Mouse (Mus musculus): ENCODE measurements around the gene Rbms1.

The Rbms1 gene

GRCm38 (mm10) chr2:60962671-60963421, at the start of gene Rbms1:
Rbms1 (minus strand) TSS chr2:60963192.
- DNase-seq (ENCODE audit: low read depth, low spot score): peak; percentile 48

DNA sequence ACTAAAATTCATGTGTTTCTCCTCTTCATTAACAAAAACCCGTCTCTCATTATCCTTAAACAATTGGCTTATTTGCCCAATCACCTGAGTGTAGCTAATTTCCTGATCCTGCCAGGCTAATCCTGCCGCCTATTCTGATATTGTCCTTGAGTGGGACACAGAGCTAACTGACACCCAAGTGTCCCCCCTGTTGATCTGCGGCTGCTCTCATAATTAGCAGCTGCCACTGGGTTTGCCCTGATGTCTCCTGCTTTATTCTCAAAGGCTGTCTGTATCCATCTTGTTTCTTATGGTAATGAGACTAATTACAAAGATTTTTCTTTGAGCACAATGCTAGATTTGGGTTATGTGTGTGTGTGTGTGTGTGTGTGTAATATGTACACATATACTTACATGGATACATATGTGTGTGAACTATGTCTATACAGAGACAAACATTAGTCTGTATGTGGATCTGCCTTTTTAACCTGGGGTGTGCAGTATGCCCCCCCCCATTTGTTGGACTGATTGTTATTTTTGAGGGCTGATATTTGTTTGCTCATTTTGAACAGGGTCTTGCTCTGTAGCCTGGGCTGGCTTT, 49.3 kb upstream of the Rbms1 start:
- DNase-seq (ENCODE audit: low read depth, low spot score): no peak

DNA sequence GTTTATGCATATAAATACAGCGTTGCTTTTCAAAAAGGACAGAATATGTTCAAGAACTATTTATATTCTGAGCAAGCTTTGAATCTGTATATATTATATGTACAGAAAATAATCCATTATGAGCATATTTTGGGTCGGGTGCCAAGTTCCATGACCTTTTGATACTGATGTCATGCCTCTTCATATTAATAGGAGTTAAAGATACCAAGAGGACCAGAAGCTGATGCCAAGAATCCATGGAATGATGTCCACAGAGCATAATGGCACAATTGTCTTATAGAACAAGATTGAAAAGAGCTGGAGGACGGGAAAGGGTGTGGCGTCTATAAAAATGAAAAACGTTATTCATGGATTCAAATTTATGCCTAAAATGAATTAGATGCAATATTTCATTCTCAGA, 23.3 kb upstream of the Rbms1 start:
- no peak for DNase-seq (ENCODE audit: low read depth, low spot score)

DNA sequence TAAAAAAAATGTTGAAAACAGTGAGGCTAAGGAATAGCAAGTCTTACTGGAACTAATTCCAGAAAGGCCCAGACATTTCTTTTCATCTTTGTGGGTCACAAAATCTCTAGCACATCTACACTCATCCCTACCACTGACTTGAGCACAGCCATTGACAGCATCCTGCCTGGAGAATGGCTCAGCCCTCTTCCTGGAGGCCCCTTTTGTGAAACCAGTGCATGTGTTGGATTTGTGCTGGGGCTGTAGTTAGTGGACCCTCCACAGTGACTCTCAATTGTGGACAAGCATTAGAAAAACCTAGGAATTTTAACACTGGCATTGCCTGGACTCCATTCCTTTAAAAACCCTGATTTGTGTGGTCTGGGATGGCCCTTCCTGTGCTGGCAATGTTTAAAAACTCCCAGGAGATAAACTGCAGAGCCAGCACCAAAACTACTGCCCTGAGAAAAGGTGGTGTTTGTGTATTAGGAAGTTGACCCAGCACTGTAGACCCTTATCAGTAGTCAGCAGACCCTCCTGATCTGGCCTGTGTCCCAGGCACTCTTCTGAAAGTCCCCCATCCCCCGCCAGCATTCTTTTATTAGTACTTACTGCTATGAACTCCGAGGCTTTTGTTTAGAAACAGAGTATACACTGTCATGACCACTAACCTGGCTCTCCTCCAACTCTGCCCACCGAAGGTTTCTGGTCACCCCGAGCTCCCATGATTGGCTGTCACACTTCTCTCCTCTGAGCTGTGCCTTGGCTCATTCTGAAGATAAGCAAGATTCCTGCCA, 15.7 kb upstream of the Rbms1 start:
- no peak for DNase-seq (ENCODE audit: low read depth, low spot score)

DNA sequence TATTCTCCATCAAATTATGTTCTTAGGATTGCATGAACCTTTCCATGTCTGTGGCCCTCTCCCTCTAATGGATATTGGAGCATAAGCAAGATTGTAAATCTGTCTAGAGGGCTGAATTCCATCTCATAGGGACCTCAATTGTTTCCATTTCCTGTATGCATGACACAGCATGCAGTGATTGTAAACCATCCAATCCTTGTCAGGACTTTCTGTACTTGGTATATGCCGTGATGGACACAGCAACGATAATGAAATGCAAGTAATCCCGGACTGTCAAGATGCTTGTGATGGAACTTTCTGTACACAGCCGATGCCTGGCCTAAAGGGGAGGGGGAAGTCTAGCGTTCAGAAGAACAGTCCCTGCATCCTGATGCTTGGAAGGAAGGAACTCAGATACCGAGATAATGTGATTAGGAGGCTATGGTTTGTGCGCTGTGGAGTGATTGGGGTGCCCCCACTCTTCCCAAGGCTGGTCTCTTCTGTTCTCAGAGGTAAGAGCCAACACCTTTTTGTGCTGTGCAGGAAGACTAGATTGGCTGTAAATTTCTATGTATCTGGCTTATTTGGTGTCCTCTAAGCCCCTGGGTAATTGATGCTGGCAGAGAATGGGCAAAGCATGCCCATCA, 9.3 kb upstream of the Rbms1 start:
- no peak for DNase-seq (ENCODE audit: low read depth, low spot score)

GRCm38 (mm10) chr2:60963616-60964015, 624 bp upstream of the Rbms1 start:
- DNase-seq (ENCODE audit: low read depth, low spot score): no peak

GRCm38 (mm10) chr2:60962001-60962670, 856 bp downstream of the Rbms1 start:
- peak; percentile 28 for DNase-seq (ENCODE audit: low read depth, low spot score)

DNA sequence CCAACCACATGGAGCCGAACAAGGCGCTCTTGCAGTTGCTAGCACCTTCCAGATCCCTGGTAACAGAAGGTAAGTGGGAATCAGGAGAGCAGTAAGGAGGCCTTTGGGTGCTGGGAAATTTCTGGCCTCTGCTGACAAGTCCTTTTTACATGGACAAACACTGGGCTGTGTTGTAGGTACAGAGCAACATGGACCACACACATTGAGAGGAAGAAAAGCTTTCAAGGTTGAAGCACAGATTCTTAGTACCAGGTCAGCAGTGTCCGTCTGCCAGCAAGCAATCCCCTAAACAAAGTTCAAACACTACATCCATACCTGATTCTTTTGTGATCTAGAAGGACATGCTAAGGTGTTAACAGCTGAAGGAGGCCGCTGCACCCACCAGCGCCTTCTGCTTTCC, 1.7 kb downstream of the Rbms1 start:
- DNase-seq (ENCODE audit: low read depth, low spot score): no peak

DNA sequence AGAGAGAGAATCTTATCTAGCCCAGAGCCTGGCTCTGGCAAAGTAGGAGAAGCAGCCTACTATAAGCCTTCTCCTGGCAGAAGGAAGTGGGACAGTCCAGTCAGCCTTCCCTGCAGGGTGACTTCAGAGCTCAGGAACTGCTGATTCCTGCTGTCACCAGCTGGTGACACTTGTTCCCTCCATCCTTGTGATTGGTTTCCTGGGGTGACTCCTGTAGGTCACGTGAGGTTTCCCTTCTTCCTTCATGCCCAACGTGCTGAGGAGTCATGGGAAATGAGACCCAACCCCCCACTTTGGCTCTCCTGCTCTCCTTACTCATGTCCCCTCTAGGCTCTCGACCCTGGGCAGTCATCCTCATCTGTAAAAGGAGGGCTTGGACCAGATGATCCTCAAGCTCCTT, 14.8 kb downstream of the Rbms1 start:
- no peak for DNase-seq (ENCODE audit: low read depth, low spot score)

DNA sequence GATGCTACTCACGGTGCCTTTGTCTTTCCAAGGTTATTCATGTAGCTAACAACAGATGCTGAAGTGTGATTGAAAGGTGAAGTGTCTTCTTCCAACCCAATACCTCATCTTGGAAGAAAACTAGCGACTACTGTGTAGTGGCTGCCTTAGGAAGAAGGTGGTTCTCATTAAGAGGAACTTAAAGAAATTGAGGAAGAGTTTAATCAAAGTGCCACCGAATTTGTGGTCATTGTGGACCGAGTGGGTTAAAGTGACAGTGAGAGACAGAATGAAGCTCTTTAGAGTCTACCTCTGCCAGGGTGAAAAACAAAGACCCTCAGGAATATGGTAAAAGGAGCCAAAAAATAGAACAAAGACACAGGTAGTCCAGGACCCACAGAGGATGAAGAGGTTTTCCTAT, 15.2 kb downstream of the Rbms1 start:
- DNase-seq (ENCODE audit: low read depth, low spot score): no peak

GRCm38 (mm10) chr2:60940454-60940961, 22.5 kb downstream of the Rbms1 start:
- no peak for DNase-seq (ENCODE audit: low read depth, low spot score)

- DNase-seq (ENCODE audit: low read depth, low spot score): no peak
These were observed 23.0 kb downstream of the Rbms1 start for GRCm38 (mm10) chr2:60939957-60940356.

- DNase-seq (ENCODE audit: low read depth, low spot score): no peak
These were observed 26.1 kb downstream of the Rbms1 start for GRCm38 (mm10) chr2:60936910-60937309.

DNA sequence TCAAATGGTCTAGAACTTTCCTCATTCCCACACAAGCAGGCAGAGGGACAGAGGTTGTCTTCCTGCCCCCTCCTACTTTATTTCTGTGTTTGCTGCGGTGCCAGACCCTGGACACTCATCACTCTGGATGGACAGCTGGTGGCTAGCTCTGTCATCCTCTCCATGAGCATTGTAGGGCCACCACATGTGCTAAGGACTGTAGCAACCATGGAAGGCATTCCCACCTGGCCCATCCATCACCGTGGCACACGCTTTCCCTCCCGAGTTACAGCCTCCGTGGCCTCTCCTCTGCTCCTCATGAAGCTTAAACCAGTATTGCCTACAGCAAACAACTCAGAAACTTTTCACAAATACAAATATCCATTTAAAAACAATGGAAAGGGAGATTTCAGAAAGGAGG, 34.0 kb downstream of the Rbms1 start:
- DNase-seq (ENCODE audit: low read depth, low spot score): no peak

GRCm38 (mm10) chr2:60927906-60928775, 34.9 kb downstream of the Rbms1 start:
- DNase-seq (ENCODE audit: low read depth, low spot score): no peak

DNA sequence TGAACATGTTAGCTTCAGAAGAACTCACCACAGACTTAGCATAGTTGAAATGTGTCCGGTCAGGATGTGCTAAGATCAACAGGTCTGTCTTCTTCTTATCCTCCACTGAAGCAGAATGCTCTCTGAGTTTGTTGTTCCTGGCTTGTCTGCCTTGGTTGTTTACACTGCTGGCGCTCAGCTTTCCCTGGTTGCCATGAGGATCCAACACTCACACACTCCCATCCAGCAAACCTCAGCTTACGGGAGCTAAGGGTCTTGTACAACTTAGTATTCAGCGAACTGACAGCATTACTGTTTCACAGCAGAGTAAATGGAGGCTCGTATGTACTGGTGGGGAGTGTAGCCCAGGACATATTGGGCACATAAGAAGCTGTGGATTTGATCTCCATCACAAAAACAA, 37.9 kb downstream of the Rbms1 start:
- no peak for DNase-seq (ENCODE audit: low read depth, low spot score)

- DNase-seq (ENCODE audit: low read depth, low spot score): no peak
These were observed 39.0 kb downstream of the Rbms1 start for GRCm38 (mm10) chr2:60923756-60924544.

DNA sequence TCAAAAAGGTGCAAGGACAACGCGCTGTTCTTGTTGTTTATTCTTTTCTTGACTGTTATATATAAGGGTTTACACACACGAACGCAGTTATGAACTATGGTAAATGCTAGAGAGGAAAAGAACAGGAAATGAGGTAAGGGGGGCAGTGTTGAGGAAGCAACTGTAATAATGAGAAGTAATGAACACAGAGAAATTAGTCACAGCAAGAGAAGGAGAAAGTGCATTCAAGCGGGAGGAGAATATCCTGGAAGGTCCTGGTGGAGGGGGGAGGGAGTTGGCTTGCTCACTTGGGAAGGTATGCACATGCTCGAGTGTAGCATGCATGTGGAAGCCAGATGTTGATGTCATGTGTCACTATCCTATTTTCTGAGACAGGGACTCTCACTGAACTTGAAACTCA, 39.9 kb downstream of the Rbms1 start:
- no peak for DNase-seq (ENCODE audit: low read depth, low spot score)

GRCm38 (mm10) chr2:60922351-60922750, 40.6 kb downstream of the Rbms1 start:
- DNase-seq (ENCODE audit: low read depth, low spot score): no peak

DNA sequence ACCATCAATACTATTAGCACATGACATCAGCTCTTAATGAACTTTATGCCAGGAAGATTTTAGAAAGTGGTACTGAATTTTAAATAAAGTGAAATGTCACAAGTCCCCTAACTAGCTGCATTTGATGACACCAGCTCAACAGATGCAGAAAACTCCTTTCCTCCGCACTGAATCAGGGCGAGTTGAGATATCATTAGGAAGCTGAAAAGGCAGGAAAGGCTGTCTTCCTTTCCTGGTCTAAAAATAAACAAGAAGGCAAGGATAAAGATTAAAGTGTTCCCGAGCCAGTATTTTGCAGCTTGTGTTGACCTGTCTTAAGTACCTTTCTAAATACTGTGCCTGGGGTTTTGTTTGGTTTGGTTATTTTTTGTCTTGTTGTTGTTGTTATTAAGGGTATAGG, 42.9 kb downstream of the Rbms1 start:
- DNase-seq (ENCODE audit: low read depth, low spot score): no peak
